Mouse (Mus musculus): ENCODE measurements around the gene Zbed4. TPM values are rescaled to one million over a fixed set of nuclear protein-coding genes. Genes with fewer than 3 reads are reported as not detected.

Gene Zbed4
- total and polyA plus RNA-seq, 3 experiments = 53.2 to 57.9 TPM; not detected in 1

GRCm38 (mm10) chr15:88752403-88752733 lies 908 bp downstream of the Zbed4 start (continued):
- TF ChIP-seq POLR2A (IDR thresholded peaks at IDR 0.05; ENCODE audit: control insufficient read depth in 1 of 2, insufficient read depth in 1 of 2, low read depth in 1 of 2, low read length in 2 of 2, poor library complexity in 1 of 2) (no peak), CHD2 (IDR thresholded peaks at IDR 0.05; ENCODE audit: low read length) (no peak), E2F4 (IDR thresholded peaks at IDR 0.05; ENCODE audit: borderline replicate concordance, low read depth, low read length) (no peak), SIN3A (IDR thresholded peaks at IDR 0.05; ENCODE audit: low read length) (peak; percentile 84), SMC3 (IDR thresholded peaks at IDR 0.05; ENCODE audit: low read depth, low read length) (no peak), GABPA (IDR thresholded peaks at IDR 0.05; ENCODE audit: low read depth, low read length) (no peak), ELF1 (IDR thresholded peaks at IDR 0.05; ENCODE audit: low read depth, low read length) (no peak), MAZ (IDR thresholded peaks at IDR 0.05; ENCODE audit: low read depth, low read length) (no peak), CTCF (IDR thresholded peaks at IDR 0.05 in 2 of 3, conservative IDR thresholded peaks at IDR 0.05 in 1 of 3; ENCODE audit: control insufficient read depth in 1 of 3, insufficient read depth in 1 of 3, low read depth in 2 of 3, low read length in 3 of 3, poor library complexity in 1 of 3, severe bottlenecking in 1 of 3) (no peak), CHD1 (IDR thresholded peaks at IDR 0.05; ENCODE audit: low read depth, low read length) (no peak; the same call in none of the 2 replicates), MXI1 (IDR thresholded peaks at IDR 0.05; ENCODE audit: low read depth, low read length) (peak; percentile 68; the same call in 1 of the 2 replicates), HCFC1 (IDR thresholded peaks at IDR 0.05; ENCODE audit: low read depth, low read length) (peak; percentile 8; the same call in 1 of the 2 replicates), ETS1 (IDR thresholded peaks at IDR 0.05; ENCODE audit: low read depth, low read length) (peak; percentile 35; the same call in 1 of the 2 replicates), USF2 (IDR thresholded peaks at IDR 0.05; ENCODE audit: borderline replicate concordance in 1 of 2, insufficient read depth in 1 of 2, low read depth in 1 of 2, low read length in 2 of 2) (no peak)

- Histone ChIP-seq H3K36me3 (ENCODE audit: control insufficient read depth in 1 of 2, insufficient read depth in 2 of 2, low read length in 2 of 2) (peaks cover 15 to 27% of the 10 kb centered on the region in 2 experiments), H3K4me1 (ENCODE audit: control insufficient read depth in 1 of 2, insufficient read depth in 2 of 2, low read length in 2 of 2) (peaks cover 3 to 25% of the 10 kb centered on the region in 2 experiments; a peak in 3 of 4 replicates)
These were observed 3.4 kb downstream of the Zbed4 start for GRCm38 (mm10) chr15:88754896-88755295.

More at GRCm38 (mm10) chr15:88754896-88755295, 3.4 kb downstream of the Zbed4 start:
- Histone ChIP-seq H3K9me3 (replicated peaks; ENCODE audit: insufficient read depth, low read length) (no peaks in the 10 kb centered on the region), H3K27ac (ENCODE audit: control insufficient read depth, low read depth, low read length) (no peak overlapping the region), H3K4me3 (ENCODE audit: control insufficient read depth in 1 of 2, insufficient read depth in 1 of 2, low read depth in 2 of 2, low read length in 2 of 2) (no peak overlapping the region), H3K9ac (ENCODE audit: control insufficient read depth, low read depth, low read length, poor library complexity, severe bottlenecking) (no peak overlapping the region), H3K79me2 (ENCODE audit: control insufficient read depth, insufficient read depth, low read length, poor library complexity) (peaks cover 55% of the 10 kb centered on the region), H3K27me3 (ENCODE audit: control insufficient read depth in 1 of 2, insufficient read depth in 2 of 2, low read length in 2 of 2) (no peaks in the 10 kb centered on the region)
- no peak for TF ChIP-seq POLR2AphosphoS5 (IDR thresholded peaks at IDR 0.05; ENCODE audit: borderline replicate concordance, low read depth, low read length)
- TF ChIP-seq ZMIZ1 (IDR thresholded peaks at IDR 0.05; ENCODE audit: low read depth, low read length) = no peak
- no peak for TF ChIP-seq ETS1 (IDR thresholded peaks at IDR 0.05; ENCODE audit: low read depth, low read length)
- no peak for TF ChIP-seq RCOR1 (IDR thresholded peaks at IDR 0.05; ENCODE audit: low read depth, low read length)
- no peak for TF ChIP-seq KAT2A (conservative IDR thresholded peaks at IDR 0.05; ENCODE audit: low read depth, low read length)
- TF ChIP-seq ZNF384 (IDR thresholded peaks at IDR 0.05; ENCODE audit: low read depth, low read length) = no peak
- no peak for TF ChIP-seq NELFE (IDR thresholded peaks at IDR 0.05; ENCODE audit: low read depth, low read length)
- TF ChIP-seq ZC3H11A (IDR thresholded peaks at IDR 0.05; ENCODE audit: low read depth, low read length) = no peak
- no peak for TF ChIP-seq CTCF (IDR thresholded peaks at IDR 0.05 in 2 of 3, conservative IDR thresholded peaks at IDR 0.05 in 1 of 3; ENCODE audit: control insufficient read depth in 1 of 3, insufficient read depth in 1 of 3, low read depth in 2 of 3, low read length in 3 of 3, poor library complexity in 1 of 3, severe bottlenecking in 1 of 3)
- no peak for TF ChIP-seq MAFK (IDR thresholded peaks at IDR 0.05; ENCODE audit: borderline replicate concordance, low read depth, low read length)
- no peak for TF ChIP-seq CHD1 (IDR thresholded peaks at IDR 0.05; ENCODE audit: low read depth, low read length)
- TF ChIP-seq TBP (IDR thresholded peaks at IDR 0.05; ENCODE audit: low read depth, low read length) = no peak
- TF ChIP-seq USF1 (IDR thresholded peaks at IDR 0.05; ENCODE audit: low read depth, low read length) = no peak
- TF ChIP-seq MYC (IDR thresholded peaks at IDR 0.05; ENCODE audit: low read depth, low read length) = no peak
- no peak for TF ChIP-seq TCF12 (IDR thresholded peaks at IDR 0.05; ENCODE audit: low read depth, low read length)
- TF ChIP-seq MYB (IDR thresholded peaks at IDR 0.05; ENCODE audit: low read depth, low read length) = no peak
- no peak for TF ChIP-seq SMC3 (IDR thresholded peaks at IDR 0.05; ENCODE audit: low read depth, low read length)
- TF ChIP-seq EP300 (IDR thresholded peaks at IDR 0.05; ENCODE audit: low read depth in 1 of 2, low read length in 2 of 2) = no peak
- no peak for DNase-seq (ENCODE audit: low read depth, low spot score)
